Mouse (Mus musculus) midbrain, embryonic 13.5 days (tissue): ENCODE measurements at regions not wholly inside any gene's neighbourhood (a gene's known extent, or its start where the extent isn't known, plus 50 kb on each side); places are given as distances from the start of the nearest gene placed in this dataset.

Experiments used
- ATAC-seq: fragments of 200-750 bp; cut with Nextera tagmentation; 2 replicates; pipeline ENCODE4 v1.8.0; 2017; ENCODE audit warnings: mild to moderate bottlenecking, moderate TSS enrichment, moderate library complexity
- H3K27ac ChIP-seq: fragments of 300-500 bp; sonication (generic); 2 replicates; pipeline ENCODE4 v1.5.1; 2015; ENCODE audit warnings: inconsistent platforms, mild to moderate bottlenecking, moderate library complexity
- H3K27me3 ChIP-seq: fragments of 300-500 bp; sonication (generic); 2 replicates; pipeline ENCODE4 v1.6.1; 2015; ENCODE audit warnings: mild to moderate bottlenecking, inconsistent platforms
- H3K36me3 ChIP-seq: fragments of 300-500 bp; sonication (generic); 2 replicates; pipeline ENCODE4 v1.6.1; 2015; ENCODE audit warnings: mild to moderate bottlenecking, inconsistent platforms
- H3K4me1 ChIP-seq: fragments of 300-500 bp; sonication (generic); replicated peaks from 2 replicates; pipeline ENCODE4 v1.6.1; 2015; ENCODE audit warnings: inconsistent platforms
- H3K4me2 ChIP-seq: fragments of 300-500 bp; sonication (generic); replicated peaks from 2 replicates; pipeline ENCODE4 v1.6.1; 2015; ENCODE audit warnings: moderate library complexity, mild to moderate bottlenecking, inconsistent platforms
- H3K4me3 ChIP-seq: fragments of 300-500 bp; sonication (generic); replicated peaks from 2 replicates; pipeline ENCODE4 v1.5.1; 2015; ENCODE audit warnings: mild to moderate bottlenecking, inconsistent platforms
- H3K9ac ChIP-seq: fragments of 300-500 bp; sonication (generic); replicated peaks from 2 replicates; pipeline ENCODE4 v1.6.1; 2015; ENCODE audit warnings: mild to moderate bottlenecking, inconsistent platforms
- H3K9me3 ChIP-seq: fragments of 300-500 bp; sonication (generic); 2 replicates; pipeline ENCODE4 v1.6.1; 2016; ENCODE audit warnings: mild to moderate bottlenecking, inconsistent platforms
- WGBS: fragments of 180-500 bp; shearing (Covaris S2); methylation state at CpG from one replicate; pipeline ENCODE4 v1.1.7; 2015; 5-methylcytosine and 5-hydroxymethylcytosine counted together

DNA sequence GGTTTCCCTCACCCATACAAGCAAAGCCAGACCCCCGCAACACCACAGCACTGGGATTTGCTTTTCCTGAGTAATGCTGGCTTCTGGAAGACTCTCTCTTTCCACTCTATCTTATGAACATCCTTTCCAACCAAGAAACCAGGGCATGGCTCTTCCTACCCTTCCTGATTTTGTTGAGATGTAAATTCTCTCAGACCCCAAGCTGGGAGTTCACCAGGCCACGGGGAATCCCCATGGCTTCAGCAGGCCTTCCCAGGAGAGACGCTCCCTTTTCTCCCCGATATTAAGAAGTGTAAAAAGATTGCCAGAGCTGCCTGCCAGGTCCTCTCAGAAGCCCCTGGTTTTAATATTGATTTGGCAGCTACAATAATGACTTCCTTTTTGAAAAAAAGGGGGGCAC, 146.3 kb upstream of the Tbx3 start:
- Histone ChIP-seq H3K4me3 (no peak overlapping the region), H3K27me3 (no peaks in the 10 kb centered on the region), H3K27ac (no peak overlapping the region), H3K9ac (no peak overlapping the region), H3K9me3 (no peaks in the 10 kb centered on the region), H3K4me1 (no peaks in the 10 kb centered on the region), H3K4me2 (no peak overlapping the region), H3K36me3 (no peaks in the 10 kb centered on the region)
- 32% methylated on average over 4 of the region's 4 CpGs for WGBS
- no peak for ATAC-seq

DNA sequence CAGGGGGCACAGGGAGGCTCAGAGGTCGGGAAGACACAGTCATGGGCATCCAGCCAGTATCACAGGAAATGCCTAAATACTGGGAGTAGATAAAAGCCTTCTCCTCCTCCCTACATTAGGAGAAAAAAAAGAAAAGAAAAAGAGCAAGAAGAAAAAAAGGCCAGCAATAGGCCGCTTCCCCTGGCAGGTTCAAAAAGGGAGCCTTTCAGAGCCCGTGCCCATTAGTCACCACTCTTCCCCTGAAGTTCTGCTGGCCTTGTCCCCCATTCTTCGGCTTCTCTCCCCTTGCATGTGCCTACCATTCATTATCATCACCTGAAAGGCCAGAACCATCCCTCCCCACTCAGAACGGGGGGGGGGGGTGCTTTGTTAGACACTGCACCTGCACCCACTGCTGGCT, 144.5 kb upstream of the Tbx3 start:
- H3K36me3 ChIP-seq = no peaks in the 10 kb centered on the region
- WGBS = 72% methylated on average over 5 of the region's 5 CpGs
- H3K4me1 ChIP-seq = 0 out of 2 replicates have a peak, but pooled peaks cover 3% of the 10 kb centered on the region
- no peak overlapping the region for H3K4me2 ChIP-seq
- no peak overlapping the region for H3K27ac ChIP-seq
- H3K9me3 ChIP-seq = no peaks in the 10 kb centered on the region
- H3K9ac ChIP-seq = no peak overlapping the region
- H3K27me3 ChIP-seq = no peaks in the 10 kb centered on the region
- no peak overlapping the region for H3K4me3 ChIP-seq
- ATAC-seq = no peak

DNA sequence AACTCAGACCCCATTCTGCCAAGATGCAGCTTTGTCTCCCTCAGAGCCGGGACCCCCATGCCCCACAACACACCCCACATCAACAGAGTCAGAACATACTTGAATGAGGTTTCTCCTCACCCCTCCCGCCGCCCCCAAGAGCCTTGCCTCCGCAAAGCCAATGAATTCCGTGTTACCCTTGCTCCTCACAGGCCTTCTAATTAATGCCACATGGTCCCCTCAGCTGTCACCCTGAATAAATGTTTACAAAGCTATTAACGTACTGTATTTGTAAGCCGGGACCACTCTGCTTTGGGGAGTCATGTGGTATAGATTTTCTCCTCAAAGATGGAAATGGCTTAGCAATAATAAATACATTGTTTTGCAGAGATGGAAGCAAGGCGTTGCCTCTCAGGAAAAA, 140.5 kb upstream of the Tbx3 start:
- no peak for ATAC-seq

DNA sequence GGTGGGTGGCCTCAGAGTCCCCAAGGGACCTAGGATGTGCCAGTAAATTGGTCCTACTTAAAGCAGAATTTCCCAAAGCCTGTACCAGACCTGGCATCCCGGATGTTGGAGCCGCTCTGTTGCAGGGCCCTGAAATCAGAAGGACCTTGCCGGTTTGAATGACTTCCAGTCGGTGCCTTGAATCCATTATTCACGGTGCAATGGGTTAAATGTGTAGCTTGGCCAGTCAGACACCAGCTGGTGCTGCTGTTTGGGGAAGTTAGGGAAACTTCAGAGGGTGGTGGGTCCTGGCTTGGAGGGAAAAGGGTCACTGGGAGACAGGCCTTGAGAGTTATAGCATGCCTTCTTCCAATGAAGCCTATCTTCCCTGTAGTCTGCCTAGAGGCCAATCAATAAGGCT, 135.5 kb upstream of the Tbx3 start:
- no peaks in the 10 kb centered on the region for H3K27me3 ChIP-seq
- 0 out of 2 replicates have a peak, but pooled peaks cover 1% of the 10 kb centered on the region for H3K4me1 ChIP-seq
- H3K9ac ChIP-seq = no peak overlapping the region
- 75% methylated on average over 5 of the region's 5 CpGs for WGBS
- no peak overlapping the region for H3K4me3 ChIP-seq
- ATAC-seq = no peak
- H3K9me3 ChIP-seq = no peaks in the 10 kb centered on the region
- H3K36me3 ChIP-seq = no peaks in the 10 kb centered on the region
- no peak overlapping the region for H3K4me2 ChIP-seq
- H3K27ac ChIP-seq = no peak overlapping the region

More for the DNA sequence above, 140.5 kb upstream of the Tbx3 start:
- Histone ChIP-seq H3K4me3 (no peak overlapping the region), H3K36me3 (no peaks in the 10 kb centered on the region), H3K9me3 (no peaks in the 10 kb centered on the region), H3K27me3 (no peaks in the 10 kb centered on the region), H3K27ac (no peak overlapping the region), H3K4me2 (no peak overlapping the region), H3K4me1 (0 out of 2 replicates have a peak, but pooled peaks cover 3% of the 10 kb centered on the region), H3K9ac (no peak overlapping the region)
- WGBS = 47% methylated on average over 8 of the region's 8 CpGs

DNA sequence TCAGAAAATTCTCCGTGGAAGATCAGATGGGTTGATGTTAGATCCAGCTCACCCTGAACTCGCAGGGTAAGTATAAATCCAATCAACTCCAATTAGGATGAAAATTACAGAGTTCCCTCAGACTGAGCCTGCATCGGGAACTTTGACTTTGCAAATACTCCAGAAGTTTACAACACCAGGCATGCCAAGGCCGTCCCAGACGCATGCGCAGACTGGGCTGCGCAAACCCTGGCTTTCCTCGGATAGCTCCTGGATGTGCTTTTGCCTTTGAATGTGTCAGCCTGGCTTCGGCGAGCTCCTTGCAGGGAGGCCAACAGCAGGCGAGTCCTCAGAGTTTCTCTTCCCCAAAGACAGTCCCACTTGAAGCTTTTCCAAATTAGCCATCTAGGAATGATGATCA, 127.6 kb upstream of the Tbx3 start:
- 92% methylated on average over 11 of the region's 11 CpGs for WGBS
- ATAC-seq = no peak

DNA sequence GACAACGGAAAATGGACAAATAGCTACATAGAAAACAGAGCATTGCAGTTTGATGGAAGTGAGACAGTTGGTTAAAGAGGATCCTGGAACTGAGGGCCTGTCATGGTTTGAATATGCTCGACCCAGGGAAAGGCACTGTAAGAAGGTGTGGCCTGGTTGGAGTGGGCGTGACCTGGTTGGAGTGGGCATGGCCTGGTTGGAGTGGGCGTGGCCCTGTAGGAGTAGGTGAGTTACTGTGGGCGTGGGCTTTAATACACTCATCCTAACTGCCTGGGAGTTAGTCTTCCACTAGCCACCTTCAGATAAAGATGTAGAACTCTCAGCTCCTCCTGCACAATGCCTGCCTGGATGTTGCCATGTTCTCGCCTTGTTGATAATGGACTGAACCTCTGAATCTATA, 126.8 kb upstream of the Tbx3 start:
- Histone ChIP-seq H3K4me1 (no peaks in the 10 kb centered on the region), H3K4me2 (no peak overlapping the region), H3K9ac (no peak overlapping the region), H3K36me3 (no peaks in the 10 kb centered on the region), H3K4me3 (no peak overlapping the region), H3K9me3 (no peaks in the 10 kb centered on the region), H3K27ac (no peak overlapping the region), H3K27me3 (no peaks in the 10 kb centered on the region)
- ATAC-seq = no peak
- 83% methylated on average over 6 of the region's 6 CpGs for WGBS

More for the DNA sequence above, 127.6 kb upstream of the Tbx3 start:
- Histone ChIP-seq H3K4me3 (no peak overlapping the region), H3K4me1 (no peaks in the 10 kb centered on the region), H3K9me3 (no peaks in the 10 kb centered on the region), H3K36me3 (no peaks in the 10 kb centered on the region), H3K9ac (no peak overlapping the region), H3K27me3 (no peaks in the 10 kb centered on the region), H3K4me2 (no peak overlapping the region), H3K27ac (no peak overlapping the region)

DNA sequence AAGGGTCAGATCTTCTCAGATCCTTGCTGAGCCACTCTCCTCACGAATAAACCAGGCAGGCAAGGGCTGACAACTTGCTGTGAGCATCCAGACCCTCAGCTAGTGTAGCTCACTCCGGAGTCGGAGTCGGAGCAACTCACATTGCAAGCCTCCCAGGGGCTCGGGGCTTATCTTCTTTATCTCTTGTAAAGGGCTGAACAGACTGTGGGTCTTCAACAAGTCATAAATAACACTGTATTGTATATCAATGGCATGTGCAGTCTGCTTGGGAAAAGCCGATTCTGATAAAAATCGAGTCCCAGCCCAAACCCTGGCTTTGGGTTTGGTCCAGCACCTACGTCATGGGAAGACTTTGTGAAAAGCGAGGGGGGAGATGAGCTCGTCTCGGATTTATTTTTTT, 125.8 kb upstream of the Tbx3 start:
- Histone ChIP-seq H3K4me1 (no peaks in the 10 kb centered on the region), H3K36me3 (no peaks in the 10 kb centered on the region), H3K9me3 (no peaks in the 10 kb centered on the region), H3K27me3 (no peaks in the 10 kb centered on the region), H3K27ac (no peak overlapping the region), H3K9ac (no peak overlapping the region), H3K4me2 (no peak overlapping the region), H3K4me3 (no peak overlapping the region)
- 78% methylated on average over 11 of the region's 11 CpGs for WGBS
- no peak for ATAC-seq

DNA sequence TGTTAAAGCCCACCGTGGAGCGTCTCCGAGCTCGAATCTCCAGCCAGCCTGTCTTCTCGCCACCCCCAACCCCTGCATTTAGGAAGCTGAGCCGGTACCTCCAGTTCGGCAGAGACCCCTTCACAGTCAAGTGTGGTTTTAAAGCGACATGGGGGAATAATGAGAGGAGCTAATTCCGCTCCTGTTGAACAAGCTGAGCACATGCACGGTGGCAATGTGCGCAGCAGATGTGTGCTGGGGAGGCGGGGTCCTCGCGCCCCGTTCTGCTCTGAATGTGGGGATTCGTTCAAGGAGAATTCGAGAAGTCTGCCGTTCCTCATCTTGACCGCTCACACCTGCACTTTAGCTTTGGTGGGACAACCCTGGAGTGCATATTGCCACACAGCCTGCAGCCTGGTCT, 123.4 kb upstream of the Tbx3 start:
- Histone ChIP-seq H3K4me3 (no peak overlapping the region), H3K9ac (no peak overlapping the region), H3K36me3 (no peaks in the 10 kb centered on the region), H3K27me3 (no peaks in the 10 kb centered on the region), H3K27ac (no peak overlapping the region), H3K4me2 (no peak overlapping the region), H3K4me1 (0 out of 2 replicates have a peak, but pooled peaks cover 4% of the 10 kb centered on the region), H3K9me3 (no peaks in the 10 kb centered on the region)
- ATAC-seq = no peak
- 80% methylated on average over 19 of the region's 19 CpGs for WGBS

DNA sequence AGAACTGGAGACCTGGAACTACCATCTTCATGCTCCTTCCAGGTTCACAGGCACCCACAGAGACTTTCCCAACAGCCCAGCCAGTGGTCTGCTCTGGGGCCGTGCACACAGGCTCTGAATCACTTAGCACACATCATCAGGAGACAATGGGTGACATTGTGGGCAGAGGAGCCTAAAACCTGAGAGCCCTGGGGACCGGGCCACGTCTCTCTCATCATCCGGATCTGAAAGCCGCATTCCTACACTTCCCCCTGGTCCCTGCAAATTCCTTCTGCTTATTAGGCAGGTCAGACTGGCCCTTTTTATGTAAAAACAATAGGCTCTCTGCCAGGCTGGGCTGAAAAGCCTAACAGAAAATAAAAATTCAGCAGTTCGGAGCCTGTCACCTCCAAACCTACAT, 119.6 kb upstream of the Tbx3 start:
- Histone ChIP-seq H3K36me3 (no peaks in the 10 kb centered on the region), H3K27ac (no peak overlapping the region), H3K27me3 (no peaks in the 10 kb centered on the region), H3K9ac (no peak overlapping the region), H3K4me1 (0 out of 2 replicates have a peak, but pooled peaks cover 4% of the 10 kb centered on the region), H3K4me2 (no peak overlapping the region), H3K4me3 (no peak overlapping the region), H3K9me3 (no peaks in the 10 kb centered on the region)
- 34% methylated on average over 6 of the region's 6 CpGs for WGBS
- no peak for ATAC-seq

DNA sequence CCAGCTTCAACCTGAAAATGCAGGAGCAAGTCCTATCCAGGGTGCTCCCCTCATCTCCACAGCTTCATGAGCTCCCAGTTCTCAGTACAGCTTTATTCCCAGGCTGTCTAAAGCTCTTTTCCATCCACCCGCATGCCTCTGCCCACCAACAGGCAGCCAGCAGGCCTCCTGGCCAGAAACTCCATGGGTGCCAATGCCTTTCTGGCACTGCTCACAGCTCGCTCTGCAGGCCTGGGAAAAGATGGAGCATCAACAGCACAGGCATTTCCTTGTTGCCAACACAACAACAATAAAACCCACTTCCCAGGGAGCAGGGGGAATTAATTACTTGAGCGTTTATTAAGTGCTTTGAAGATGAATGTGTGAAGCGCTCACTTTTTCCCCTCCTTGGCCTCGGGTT, 117.0 kb upstream of the Tbx3 start:
- no peak overlapping the region for H3K4me2 ChIP-seq
- 0 out of 2 replicates have a peak, but pooled peaks cover 4% of the 10 kb centered on the region for H3K4me1 ChIP-seq
- WGBS = 42% methylated on average over 5 of the region's 5 CpGs
- ATAC-seq = no peak
- no peak overlapping the region for H3K9ac ChIP-seq
- no peaks in the 10 kb centered on the region for H3K27me3 ChIP-seq
- H3K27ac ChIP-seq = no peak overlapping the region
- H3K36me3 ChIP-seq = no peaks in the 10 kb centered on the region
- no peaks in the 10 kb centered on the region for H3K9me3 ChIP-seq
- H3K4me3 ChIP-seq = no peak overlapping the region

DNA sequence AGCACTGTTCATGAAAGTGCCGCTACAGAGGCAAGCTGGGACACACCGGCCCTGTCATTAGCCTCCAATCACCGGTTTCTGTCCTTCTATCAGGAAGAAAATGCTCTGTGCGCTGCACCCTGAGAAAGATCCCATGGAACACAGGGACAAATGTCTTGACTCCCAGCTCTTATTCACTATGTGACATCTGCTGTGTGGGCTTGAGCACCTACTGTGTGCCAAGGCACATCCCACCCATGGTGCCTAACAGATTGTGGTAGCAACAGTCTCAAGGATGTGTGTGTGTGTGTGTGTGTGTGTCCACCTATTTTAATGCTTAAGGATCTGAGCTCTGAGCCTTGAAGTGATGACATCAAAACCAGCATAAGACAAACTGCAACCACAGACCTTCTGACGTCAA, 113.4 kb upstream of the Tbx3 start:
- Histone ChIP-seq H3K27me3 (0 out of 2 replicates have a peak, but pooled peaks cover 5% of the 10 kb centered on the region), H3K4me3 (no peak overlapping the region), H3K9me3 (no peaks in the 10 kb centered on the region), H3K4me2 (no peak overlapping the region), H3K36me3 (no peaks in the 10 kb centered on the region), H3K4me1 (no peaks in the 10 kb centered on the region), H3K27ac (no peak overlapping the region), H3K9ac (no peak overlapping the region)
- 82% methylated on average over 5 of the region's 5 CpGs for WGBS
- ATAC-seq = no peak

DNA sequence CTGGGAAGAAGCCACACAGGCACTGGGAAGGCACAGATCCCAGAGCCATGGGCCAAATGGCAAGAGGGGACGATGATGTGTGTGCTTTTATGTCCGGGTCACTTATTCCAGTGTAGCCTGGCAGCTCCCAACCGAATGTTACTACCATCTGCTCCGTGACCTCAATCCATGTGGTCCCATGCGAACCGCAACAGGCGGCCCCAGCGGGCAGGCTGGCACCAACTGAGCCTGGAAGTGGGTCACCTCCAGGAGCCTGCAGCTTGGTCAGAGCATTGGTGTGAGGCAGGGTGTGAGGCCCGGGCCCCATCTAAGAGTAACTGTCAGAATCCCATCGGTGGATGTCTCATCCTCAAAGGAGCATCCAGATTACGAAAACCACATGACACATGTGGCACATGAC, 110.8 kb upstream of the Tbx3 start:
- H3K9me3 ChIP-seq = no peaks in the 10 kb centered on the region
- no peak overlapping the region for H3K4me2 ChIP-seq
- peaks cover 16% of the 10 kb centered on the region for H3K27me3 ChIP-seq
- no peak for ATAC-seq
- peaks cover 10% of the 10 kb centered on the region for H3K4me1 ChIP-seq
- 94% methylated on average over 11 of the region's 11 CpGs for WGBS
- H3K9ac ChIP-seq = no peak overlapping the region
- H3K36me3 ChIP-seq = no peaks in the 10 kb centered on the region
- no peak overlapping the region for H3K4me3 ChIP-seq
- H3K27ac ChIP-seq = no peak overlapping the region

DNA sequence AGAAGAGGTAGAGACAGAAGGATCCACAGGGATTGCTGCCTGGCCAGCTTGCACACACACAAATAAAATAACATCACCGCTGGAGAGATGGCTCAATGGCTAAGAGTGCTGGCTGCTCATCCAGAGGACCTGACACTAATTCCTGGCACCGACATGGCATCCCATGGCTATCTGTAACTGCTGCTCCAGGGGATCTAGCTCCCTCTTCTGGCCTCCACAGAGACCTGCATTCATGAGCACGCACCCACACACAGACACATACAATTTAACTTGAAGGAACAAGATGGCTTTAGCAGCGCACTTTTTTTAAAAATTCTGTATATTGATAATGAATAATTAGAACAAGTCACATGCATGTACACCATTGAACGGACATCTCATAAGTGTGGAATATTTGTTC, 110.1 kb upstream of the Tbx3 start:
- Histone ChIP-seq H3K9ac (no peak overlapping the region), H3K4me3 (no peak overlapping the region), H3K9me3 (no peaks in the 10 kb centered on the region), H3K27ac (no peak overlapping the region), H3K27me3 (peaks cover 16% of the 10 kb centered on the region), H3K36me3 (no peaks in the 10 kb centered on the region), H3K4me2 (no peak overlapping the region), H3K4me1 (peaks cover 10% of the 10 kb centered on the region)
- no peak for ATAC-seq
- 97% methylated on average over 5 of the region's 5 CpGs for WGBS
